Mouse (Mus musculus) G1E (cell line): ENCODE measurements around the gene Rnf111. TPM values are rescaled to one million over a fixed set of nuclear protein-coding genes. Genes with fewer than 3 reads are reported as not detected.

Source experiments
- ATAC-seq: 2 replicates; pipeline ENCODE4 v1.8.0; 2016; ENCODE audit warnings: mild to moderate bottlenecking; ENCODE audit not compliant: insufficient number of reproducible peaks, poor library complexity, low FRiP score, severe bottlenecking; ENCODE audit errors: extremely low read depth
- DNase-seq: peaks from one replicate; pipeline ENCODE4 v3.0.0; 2012; ENCODE audit warnings: low spot score
- H3K27me3 ChIP-seq: 2 replicates; pipeline ENCODE4 v1.6.1; 2012; ENCODE audit warnings: mild to moderate bottlenecking, low read length, inconsistent platforms; ENCODE audit not compliant: insufficient read depth
- H3K36me3 ChIP-seq: replicated peaks from 2 replicates; pipeline ENCODE3; 2012; ENCODE audit warnings: mild to moderate bottlenecking, inconsistent platforms
- H3K4me1 ChIP-seq: 2 replicates; pipeline ENCODE4 v1.6.1; 2012; ENCODE audit warnings: low read depth, low read length, inconsistent platforms, mixed read lengths; ENCODE audit not compliant: insufficient read depth
- H3K4me3 ChIP-seq: 2 replicates; pipeline ENCODE4 v1.5.1; 2012; ENCODE audit warnings: low read depth, mild to moderate bottlenecking, inconsistent platforms, low read length, moderate library complexity, mixed read lengths
- H3K9me3 ChIP-seq: replicated peaks from 2 replicates; pipeline ENCODE4 v1.6.1; 2012; ENCODE audit warnings: inconsistent platforms
- CTCF ChIP-seq: IDR thresholded peaks from 2 replicates; pipeline ENCODE4 v1.5.1; 2012; ENCODE audit warnings: low read depth, low read length, inconsistent platforms, mixed read lengths
- GATA1 ChIP-seq: IDR thresholded peaks from 2 replicates; pipeline ENCODE4 v1.6.1; 2012; ENCODE audit warnings: borderline replicate concordance, low read length, inconsistent platforms, mixed read lengths
- GATA2 ChIP-seq: IDR thresholded peaks from 2 replicates; pipeline ENCODE4 v1.6.1; 2012; ENCODE audit warnings: low read depth, low read length, inconsistent platforms, borderline replicate concordance
- POLR2AphosphoS5 ChIP-seq: IDR thresholded peaks from 2 replicates; pipeline ENCODE4 v1.6.1; 2012; ENCODE audit warnings: low read depth, low read length, inconsistent platforms; ENCODE audit not compliant: insufficient replicate concordance
- TAL1 ChIP-seq: conservative IDR thresholded peaks from 2 replicates; pipeline ENCODE4 v1.6.1; 2012; ENCODE audit warnings: low read depth, low read length, inconsistent platforms, mixed read lengths
- polyA plus RNA-seq: library from polyadenylated mRNA; stranded (reverse); fragments of >175 nt; gene quantifications from 2 replicates; pipeline ENCODE4 v1.2.3, GENCODE M21; 2012
- total RNA-seq, 2 experiments: library from RNA; stranded (forward) in 1 of 2; stranded (reverse) in 1 of 2; fragments of 200-1000 nt in 1 of 2; fragments of >200 nt in 1 of 2; fragmentation: Nextera tagmentation in 1 of 2; gene quantifications; 2 replicates each; pipeline ENCODE4 v1.2.3; 2014 to 2017

Gene Rnf111
- total and polyA plus RNA-seq, 3 experiments, result 7.3 to 76.5 (median 39.4) TPM

DNA sequence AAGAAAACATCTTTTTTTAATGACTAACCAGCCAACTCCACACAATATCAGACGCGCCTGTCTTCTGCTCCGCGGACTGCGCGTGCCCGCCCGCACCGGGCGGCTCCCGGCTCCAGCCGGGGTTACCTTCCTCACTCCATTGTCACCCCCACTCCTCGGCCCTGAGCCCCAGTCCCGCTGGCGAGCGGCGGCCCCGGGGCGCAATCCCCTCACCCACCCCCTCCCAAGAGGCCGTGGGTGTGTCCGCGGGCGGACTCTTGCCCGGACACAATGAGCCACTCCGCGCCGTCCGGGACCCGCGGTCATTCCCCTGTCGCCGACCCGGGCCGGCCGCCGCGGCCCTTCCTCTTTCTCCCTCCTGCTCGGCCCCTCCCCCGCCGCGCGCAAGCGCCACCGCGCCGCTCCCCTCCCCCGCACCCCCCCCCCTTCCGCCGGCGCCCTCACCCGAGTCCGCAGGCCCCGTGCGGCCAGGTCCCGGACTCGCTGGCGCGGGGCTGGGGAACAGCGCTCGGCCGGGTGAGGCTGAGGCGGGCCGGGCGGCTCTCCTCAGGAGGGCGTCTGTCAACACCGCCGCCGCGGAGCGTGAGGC is 416 bp downstream of the Rnf111 start:
- ATAC-seq (no peak), DNase-seq (peak; percentile 58)
- Histone ChIP-seq H3K4me3 (peak overlapping the region; percentile 97), H3K4me1 (peaks cover 27% of the 10 kb centered on the region), H3K27me3 (no peaks in the 10 kb centered on the region; the same call in 1 of the 2 replicates), H3K36me3 (peaks cover 22% of the 10 kb centered on the region), H3K9me3 (no peaks in the 10 kb centered on the region)
- no peak for TF ChIP-seq TAL1
- no peak for TF ChIP-seq POLR2AphosphoS5
- no peak for TF ChIP-seq CTCF
- TF ChIP-seq GATA1, result no peak
- no peak for TF ChIP-seq GATA2

DNA sequence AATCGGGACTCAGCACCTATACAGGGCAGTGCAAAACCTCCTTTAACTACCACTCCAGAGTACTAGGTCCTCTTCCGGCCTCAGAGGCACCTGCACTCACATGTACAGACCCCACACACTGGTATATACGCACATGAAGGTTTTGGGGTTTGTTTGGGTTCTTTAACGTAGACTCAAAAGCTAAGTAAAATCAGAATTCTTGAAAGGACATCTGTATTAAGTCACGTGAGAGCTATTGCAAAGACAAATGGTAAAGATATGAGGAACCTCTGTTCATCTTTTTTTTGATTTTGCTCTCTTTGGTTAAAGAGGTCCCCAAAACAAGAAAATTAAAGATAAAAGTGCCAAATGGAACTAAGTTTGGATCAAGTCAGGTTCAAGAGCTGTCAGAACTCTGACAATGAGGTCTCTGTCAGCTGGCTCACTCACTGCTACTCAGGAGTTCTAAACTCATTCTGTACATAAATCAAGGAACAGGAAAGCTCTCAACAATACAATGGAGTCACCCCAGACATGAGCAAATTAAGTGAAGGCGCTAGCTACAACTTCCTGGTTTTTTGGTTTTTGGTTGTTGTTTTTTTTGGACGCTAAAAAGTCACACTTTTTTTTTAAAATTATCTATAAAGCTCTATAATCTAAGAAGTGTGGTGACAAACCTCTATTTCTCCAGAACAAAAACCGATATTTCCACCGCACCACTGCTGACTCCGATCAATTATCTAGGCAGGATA is 1.1 kb downstream of the Rnf111 start:
- H3K27me3 ChIP-seq, result no peaks in the 10 kb centered on the region; the same call in 1 of the 2 replicates
- TF ChIP-seq TAL1 (no peak), POLR2AphosphoS5 (no peak), CTCF (no peak), GATA1 (no peak), GATA2 (no peak)
- DNase-seq (no peak), ATAC-seq (no peak)
- peak overlapping the region; percentile 97 for H3K4me3 ChIP-seq
- H3K36me3 ChIP-seq, result peaks cover 25% of the 10 kb centered on the region
- no peaks in the 10 kb centered on the region for H3K9me3 ChIP-seq
- peaks cover 28% of the 10 kb centered on the region for H3K4me1 ChIP-seq

DNA sequence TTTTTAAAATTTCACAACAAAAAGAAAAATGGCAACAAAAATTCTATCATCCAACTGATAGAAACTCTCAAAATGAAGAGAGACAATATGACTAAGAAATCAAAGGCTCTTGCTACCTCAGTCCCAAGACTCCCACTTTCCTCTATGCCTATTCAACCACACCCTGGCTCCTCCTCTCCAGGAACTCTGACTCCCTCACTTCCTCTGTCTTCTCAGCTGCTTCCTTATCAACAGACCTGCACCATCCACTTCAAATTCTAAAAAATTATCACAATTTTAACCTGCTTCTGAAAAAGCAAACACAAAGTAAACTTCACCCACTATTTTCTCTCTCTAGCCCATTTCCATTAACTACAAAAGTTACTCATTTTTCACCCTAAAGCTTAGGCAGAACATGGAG is 6.5 kb downstream of the Rnf111 start:
- no peak for DNase-seq
- Histone ChIP-seq H3K36me3 (peaks cover 57% of the 10 kb centered on the region), H3K9me3 (no peaks in the 10 kb centered on the region), H3K27me3 (no peaks in the 10 kb centered on the region), H3K4me1 (peaks cover 33% of the 10 kb centered on the region), H3K4me3 (no peak overlapping the region)
- TF ChIP-seq GATA1 (no peak), GATA2 (no peak), TAL1 (no peak)
- no peak for ATAC-seq

DNA sequence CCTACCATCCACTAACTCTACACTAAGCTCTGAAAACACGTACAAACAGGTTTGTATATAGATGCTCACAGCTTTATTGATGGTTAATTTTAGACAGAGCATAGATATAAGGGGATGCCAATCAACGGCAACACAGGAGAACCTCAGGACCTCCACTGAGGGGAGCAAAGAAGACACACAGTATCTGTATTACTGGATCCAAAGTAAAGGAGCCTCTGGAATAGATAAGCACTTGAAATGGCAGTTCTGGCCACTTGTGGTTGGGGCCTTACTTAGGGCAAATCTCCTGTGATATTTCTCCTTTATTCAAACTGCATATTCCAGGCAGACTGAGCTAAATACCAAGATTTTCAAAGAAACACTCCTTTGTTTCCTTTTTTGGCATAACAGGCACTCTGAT is 10.5 kb downstream of the Rnf111 start:
- peaks cover 24% of the 10 kb centered on the region for H3K4me1 ChIP-seq
- peaks cover 68% of the 10 kb centered on the region for H3K36me3 ChIP-seq
- no peak overlapping the region for H3K4me3 ChIP-seq
- no peaks in the 10 kb centered on the region for H3K27me3 ChIP-seq
- no peaks in the 10 kb centered on the region for H3K9me3 ChIP-seq
- DNase-seq, result no peak
- ATAC-seq, result no peak
- no peak for TF ChIP-seq POLR2AphosphoS5
- TF ChIP-seq TAL1, result no peak
- TF ChIP-seq GATA1, result no peak
- TF ChIP-seq GATA2, result no peak
- no peak for TF ChIP-seq CTCF

DNA sequence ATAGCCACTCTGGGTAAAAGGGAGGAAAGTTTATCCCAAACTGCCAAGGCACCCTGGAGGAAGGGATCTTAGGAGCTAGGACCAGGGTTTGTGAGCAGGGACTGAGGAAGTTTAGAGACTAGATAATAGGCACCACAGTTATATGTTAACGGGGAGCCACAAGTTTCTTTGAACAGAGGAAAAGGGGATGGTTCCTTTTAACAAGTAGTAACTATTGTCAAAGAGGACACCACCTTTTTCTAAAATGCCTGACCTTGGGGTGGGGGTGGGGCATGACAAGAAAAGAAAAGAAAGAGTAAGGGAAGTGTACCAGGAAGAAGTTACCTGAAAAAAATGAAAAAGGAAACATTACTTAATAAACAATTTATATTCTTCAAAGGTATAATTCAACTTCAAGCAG is 12.3 kb downstream of the Rnf111 start:
- Histone ChIP-seq H3K9me3 (no peaks in the 10 kb centered on the region), H3K36me3 (peaks cover 72% of the 10 kb centered on the region)
- no peak for DNase-seq

DNA sequence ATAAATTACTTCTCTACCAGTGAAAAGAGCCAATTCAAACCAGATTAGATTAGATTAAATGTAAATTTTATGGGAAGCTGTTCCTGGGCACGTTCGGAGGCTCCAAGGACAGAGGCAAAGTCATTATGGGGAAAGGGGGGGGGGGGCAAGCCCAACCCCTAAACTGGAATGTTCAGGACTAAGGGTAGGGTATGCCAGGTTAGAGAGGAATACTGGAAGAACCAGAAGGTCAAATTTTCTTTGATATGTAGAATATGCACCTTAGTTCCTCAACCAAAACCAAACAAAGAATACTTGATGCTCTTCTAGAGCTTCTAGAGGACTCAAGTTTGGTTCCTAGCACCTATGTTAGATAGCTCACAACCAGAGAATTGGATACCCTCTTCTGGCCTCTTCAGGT is 16.1 kb downstream of the Rnf111 start:
- H3K4me3 ChIP-seq, result no peak overlapping the region
- TF ChIP-seq POLR2AphosphoS5 (no peak), GATA1 (no peak), TAL1 (no peak), GATA2 (no peak), CTCF (no peak)
- no peaks in the 10 kb centered on the region for H3K9me3 ChIP-seq
- DNase-seq (no peak), ATAC-seq (no peak)
- H3K27me3 ChIP-seq, result no peaks in the 10 kb centered on the region
- H3K4me1 ChIP-seq, result peaks cover 18% of the 10 kb centered on the region
- H3K36me3 ChIP-seq, result peaks cover 75% of the 10 kb centered on the region

More for the DNA sequence above, 12.3 kb downstream of the Rnf111 start:
- ATAC-seq, result no peak
- H3K4me1 ChIP-seq, result peaks cover 20% of the 10 kb centered on the region
- H3K4me3 ChIP-seq, result no peak overlapping the region
- H3K27me3 ChIP-seq, result no peaks in the 10 kb centered on the region
- no peak for TF ChIP-seq POLR2AphosphoS5
